Mouse (Mus musculus) stomach, postnatal 0 days (tissue): ENCODE data around the gene Siah3.

Experiments used
- CTCF ChIP-seq: IDR thresholded peaks from 2 replicates; pipeline ENCODE4 v1.5.1; 2016; ENCODE audit warnings: antibody characterized with exemption, low read depth, mild to moderate bottlenecking, moderate library complexity
- EP300 ChIP-seq: optimal IDR thresholded peaks from 2 replicates; pipeline ENCODE3; 2016; ENCODE audit warnings: antibody characterized with exemption

DNA sequence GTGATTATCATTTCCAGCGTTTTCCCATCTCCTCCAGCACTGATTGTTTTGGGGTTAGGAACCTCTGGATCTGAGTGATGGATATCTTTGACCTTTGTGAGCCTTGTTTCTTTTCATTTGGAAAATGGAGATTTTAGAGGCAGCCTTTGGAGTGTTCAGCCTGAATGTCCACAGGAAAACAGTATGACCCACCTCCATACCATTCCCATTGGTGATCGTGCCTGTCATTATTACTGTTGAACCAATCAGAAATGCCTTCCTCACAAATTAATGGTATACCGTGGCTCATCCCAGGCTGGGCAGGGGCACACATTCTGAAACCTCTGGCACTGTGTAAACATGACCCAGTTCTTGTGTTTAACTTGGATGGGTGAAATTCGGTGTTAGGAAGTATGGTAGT, 6.0 kb downstream of the Siah3 start:
- TF ChIP-seq CTCF (no peak), EP300 (no peak)
